Comparison of ENCODE assay signal across 15 mouse cellular contexts in the genomic region with DNA sequence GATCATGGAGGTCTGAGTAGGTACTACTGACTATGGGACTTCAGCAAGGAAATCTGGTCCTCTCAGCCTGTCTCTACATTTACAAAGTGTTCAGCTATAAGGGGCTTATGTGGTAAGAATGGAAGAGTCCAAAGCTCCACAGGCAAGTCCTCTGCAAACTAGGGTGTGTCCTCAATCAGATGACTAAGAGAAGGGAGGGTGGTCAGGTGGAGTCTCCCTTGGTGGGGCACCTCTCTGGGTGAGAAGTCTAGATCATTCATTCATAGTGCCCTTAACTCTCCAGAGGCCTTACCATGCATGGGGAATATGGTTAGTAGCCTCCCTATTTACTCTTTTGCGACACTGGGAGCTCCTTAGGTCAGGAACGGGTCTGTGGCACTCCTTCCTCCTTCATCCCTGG. TPM values are rescaled to one million over a fixed set of nuclear protein-coding genes. Genes with fewer than 3 reads are reported as not detected.
DNase-seq lines count a peak whose midpoint lies in the region; ATAC-seq and TF ChIP-seq lines count a peak whose summit lies in the region.
"Had no signal": no experiment of that assay in that cellular context is flagged by ENCODE, and none has a peak within 500 bp of the region (broad histone marks: within the 10 kb centered on the region; RNA-seq: fewer than 3 reads in every experiment).

No protein-coding gene starts in this region.

- no peak for TF ChIP-seq POLR2A in thymus, adult 2 months (IDR thresholded peaks at IDR 0.05; ENCODE audit: control insufficient read depth, extremely low read depth, insufficient read depth, low read length, poor library complexity)

- no peak for ATAC-seq in heart, embryonic 16.5 days (replicated peaks; ENCODE audit: extremely low read depth, insufficient read depth, low FRiP score)
- ATAC-seq in liver, embryonic 13.5 days (ENCODE audit: low read depth): no peak
- ATAC-seq in stomach, embryonic 16.5 days (ENCODE audit: insufficient read depth, low FRiP score): 0 out of 2 replicates have a peak, but pooled peaks have one; percentile 20
- ATAC-seq: CD4-positive, CD25-positive, alpha-beta regulatory T cell, adult 4 months; midbrain, embryonic 16.5 days had no signal

- intact Hi-C loops in heart, postnatal 25 days (cut with DNase I): no loop called here

- H3K27ac ChIP-seq in heart, embryonic 16.5 days (ENCODE audit: low read length): no peak overlapping the region
- H3K27ac ChIP-seq in thymus, adult 2 months (ENCODE audit: control insufficient read depth, insufficient read depth, low read length): peak overlapping the region; percentile 95
- no peak overlapping the region for H3K27ac ChIP-seq in liver, embryonic 13.5 days
- no peak overlapping the region for H3K27ac ChIP-seq in stomach, embryonic 16.5 days (ENCODE audit: low read length)
- no peak overlapping the region for H3K27ac ChIP-seq in forebrain, embryonic 10.5 days
- H3K27ac ChIP-seq: lung, embryonic 15.5 days; neural tube, embryonic 15.5 days had no signal

- H3K27me3 ChIP-seq in heart, embryonic 16.5 days (ENCODE audit: control insufficient read depth, insufficient read depth, low read length): no peaks in the 10 kb centered on the region
- H3K27me3 ChIP-seq in thymus, adult 2 months (ENCODE audit: control insufficient read depth, insufficient read depth, low read length): no peaks in the 10 kb centered on the region
- no peaks in the 10 kb centered on the region for H3K27me3 ChIP-seq in liver, embryonic 13.5 days
- no peaks in the 10 kb centered on the region for H3K27me3 ChIP-seq in stomach, embryonic 16.5 days (ENCODE audit: control insufficient read depth, insufficient read depth, low read length)
- no peaks in the 10 kb centered on the region for H3K27me3 ChIP-seq in forebrain, embryonic 10.5 days (ENCODE audit: poor library complexity, severe bottlenecking)
- H3K27me3 ChIP-seq: heart, embryonic 13.5 days; lung, embryonic 15.5 days; neural tube, embryonic 15.5 days had no signal

- WGBS in heart, embryonic 16.5 days: 77% methylated on average over 2 of the region's 2 CpGs
- 0% methylated on average over 2 of the region's 2 CpGs for WGBS in thymus, adult 2 months
- 35% methylated on average over 2 of the region's 2 CpGs for WGBS in liver, embryonic 13.5 days (ENCODE audit: insufficient replicate concordance)
- WGBS in stomach, embryonic 16.5 days: 74% methylated on average over 2 of the region's 2 CpGs
- WGBS in forebrain, embryonic 10.5 days: 84% methylated on average over 2 of the region's 2 CpGs

- peak overlapping the region; percentile 45 for H3K4me3 ChIP-seq in heart, embryonic 16.5 days (ENCODE audit: low read length)
- peak overlapping the region; percentile 91 for H3K4me3 ChIP-seq in thymus, adult 2 months (ENCODE audit: control insufficient read depth, insufficient read depth, low read length)
- peak overlapping the region; percentile 41 for H3K4me3 ChIP-seq in liver, embryonic 13.5 days (replicated peaks)
- H3K4me3 ChIP-seq in stomach, embryonic 16.5 days (replicated peaks; ENCODE audit: low read length): peak overlapping the region; percentile 23
- H3K4me3 ChIP-seq in forebrain, embryonic 10.5 days: no peak overlapping the region
- H3K4me3 ChIP-seq: heart, embryonic 13.5 days; lung, embryonic 15.5 days; neural tube, embryonic 15.5 days had no signal

- no peaks in the 10 kb centered on the region for H3K4me1 ChIP-seq in heart, embryonic 16.5 days (ENCODE audit: control insufficient read depth, insufficient read depth, low read length)
- peaks cover 40% of the 10 kb centered on the region for H3K4me1 ChIP-seq in thymus, adult 2 months (replicated peaks; ENCODE audit: control insufficient read depth, insufficient read depth, low read length)
- peaks cover 6% of the 10 kb centered on the region for H3K4me1 ChIP-seq in liver, embryonic 13.5 days (replicated peaks)
- no peaks in the 10 kb centered on the region for H3K4me1 ChIP-seq in stomach, embryonic 16.5 days (ENCODE audit: control insufficient read depth, insufficient read depth, low read length)
- no peaks in the 10 kb centered on the region for H3K4me1 ChIP-seq in forebrain, embryonic 10.5 days
- H3K4me1 ChIP-seq: heart, embryonic 13.5 days; neural tube, embryonic 15.5 days had no signal

- no peaks in the 10 kb centered on the region; the same call in 1 of the 2 replicates for H3K9me3 ChIP-seq in heart, embryonic 16.5 days (replicated peaks; ENCODE audit: control insufficient read depth, low read length)
- no peaks in the 10 kb centered on the region for H3K9me3 ChIP-seq in liver, embryonic 13.5 days (replicated peaks)
- no peaks in the 10 kb centered on the region for H3K9me3 ChIP-seq in stomach, embryonic 16.5 days (replicated peaks; ENCODE audit: control insufficient read depth, low read length)
- H3K9me3 ChIP-seq in forebrain, embryonic 10.5 days: no peaks in the 10 kb centered on the region
- H3K9me3 ChIP-seq: heart, embryonic 13.5 days; lung, embryonic 15.5 days; neural tube, embryonic 15.5 days had no signal

- peak overlapping the region; percentile 44 for H3K4me2 ChIP-seq in heart, embryonic 16.5 days (ENCODE audit: low read depth, low read length)
- peak overlapping the region; percentile 39 for H3K4me2 ChIP-seq in liver, embryonic 13.5 days
- no peak overlapping the region for H3K4me2 ChIP-seq in stomach, embryonic 16.5 days (ENCODE audit: low read depth, low read length)
- H3K4me2 ChIP-seq: lung, embryonic 15.5 days; neural tube, embryonic 15.5 days had no signal

- H3K36me3 ChIP-seq in heart, embryonic 16.5 days (ENCODE audit: control insufficient read depth, insufficient read depth): no peaks in the 10 kb centered on the region
- peaks cover 37% of the 10 kb centered on the region for H3K36me3 ChIP-seq in thymus, adult 2 months (ENCODE audit: control insufficient read depth, insufficient read depth, low read length)
- no peaks in the 10 kb centered on the region for H3K36me3 ChIP-seq in liver, embryonic 13.5 days
- no peaks in the 10 kb centered on the region for H3K36me3 ChIP-seq in stomach, embryonic 16.5 days (ENCODE audit: control insufficient read depth, insufficient read depth, low read length)
- no peaks in the 10 kb centered on the region for H3K36me3 ChIP-seq in forebrain, embryonic 10.5 days (replicated peaks)
- H3K36me3 ChIP-seq: heart, embryonic 13.5 days; lung, embryonic 15.5 days; neural tube, embryonic 15.5 days had no signal

- no peak for TF ChIP-seq CTCF in thymus, adult 2 months (IDR thresholded peaks at IDR 0.05; ENCODE audit: borderline replicate concordance, control insufficient read depth, extremely low read depth, insufficient read depth, low read length, poor library complexity)

- no peak for DNase-seq in heart, postnatal 25 days (ENCODE audit: low spot score)
- DNase-seq in thymus, adult 2 months: no peak
- no peak for DNase-seq in thymus, postnatal 0 days (ENCODE audit: low spot score)
- no peak for DNase-seq in liver, embryonic 13.5 days
- DNase-seq in urinary bladder, adult 18-20 months (ENCODE audit: low spot score in 2 of 2): no peak
- no peak for DNase-seq in forebrain, embryonic 10.5 days (ENCODE audit: extremely low spot score, low spot score)
- DNase-seq: cerebellum, adult 9-11 months; right cerebral cortex, adult 18-20 months had no signal

- no peak overlapping the region for H3K9ac ChIP-seq in heart, embryonic 16.5 days (ENCODE audit: low read length)
- H3K9ac ChIP-seq in liver, embryonic 13.5 days: no peak overlapping the region
- no peak overlapping the region for H3K9ac ChIP-seq in stomach, embryonic 16.5 days (ENCODE audit: low read length)
- H3K9ac ChIP-seq: heart, embryonic 13.5 days; lung, embryonic 15.5 days; neural tube, embryonic 15.5 days had no signal

RNA-seq across cellular contexts. Expression of a gene that starts 22.4 kb away (rescaled TPM):
- 33.7 and 35.7 TPM in 2 replicates for polyA plus RNA-seq in heart, embryonic 16.5 days (2015; fragmentation: Nextera tagmentation; extraction: Ambion mirVana)
- 10 to 100 TPM; 11.0 to 11.9 TPM for total RNA-seq in heart, postnatal 25 days (2021)
- 15.8 and 17.8 TPM in 2 replicates for polyA plus RNA-seq in thymus, adult 2 months (2012; rRNA removed)
- polyA plus RNA-seq in thymus, postnatal 0 days (2015; fragmentation: Nextera tagmentation; extraction: Ambion mirVana): 47.3 and 47.4 TPM in 2 replicates
- 6.6 and 8.2 TPM in 2 replicates for polyA plus RNA-seq in liver, embryonic 13.5 days (2015; fragmentation: Nextera tagmentation; extraction: Ambion mirVana)
- 27.1 and 27.3 TPM in 2 replicates for polyA plus RNA-seq in stomach, embryonic 16.5 days (2015; fragmentation: Nextera tagmentation; extraction: Ambion mirVana)
- 12.6 and 14.2 TPM in 2 replicates for polyA plus RNA-seq in forebrain, embryonic 10.5 days (2016; fragmentation: Nextera tagmentation; extraction: Ambion mirVana)
